Mouse (Mus musculus) neural tube, embryonic 11.5 days (tissue): ENCODE measurements around the gene Intu. TPM values are rescaled to one million over a fixed set of nuclear protein-coding genes. Genes with fewer than 3 reads are reported as not detected.

Experiments
- ATAC-seq: fragments of 200-750 bp; cut with Nextera tagmentation; 2 replicates; pipeline ENCODE4 v1.8.0; 2017; ENCODE audit warnings: moderate number of reproducible peaks, mild to moderate bottlenecking, moderate TSS enrichment, moderate library complexity; ENCODE audit not compliant: insufficient read depth, low FRiP score, low TSS enrichment
- DNase-seq: peaks from one replicate; pipeline ENCODE4 v3.0.0-alpha.2; 2015; ENCODE audit warnings: low spot score
- H3K27ac ChIP-seq: fragments of 300-500 bp; sonication (generic); 2 replicates; pipeline ENCODE4 v1.5.1; 2014; ENCODE audit warnings: low read depth, mild to moderate bottlenecking, low read length
- H3K27me3 ChIP-seq: fragments of 300-500 bp; sonication (generic); 2 replicates; pipeline ENCODE4 v1.6.1; 2014; ENCODE audit warnings: mild to moderate bottlenecking, low read length, mixed read lengths; ENCODE audit not compliant: control insufficient read depth, insufficient read depth
- H3K36me3 ChIP-seq: fragments of 300-500 bp; sonication (generic); 2 replicates; pipeline ENCODE4 v1.6.1; 2014; ENCODE audit warnings: mild to moderate bottlenecking, low read length, moderate library complexity, mixed read lengths; ENCODE audit not compliant: control insufficient read depth, insufficient read depth
- H3K4me1 ChIP-seq: fragments of 300-500 bp; sonication (generic); 2 replicates; pipeline ENCODE4 v1.6.1; 2014; ENCODE audit warnings: low read length, mixed read lengths; ENCODE audit not compliant: control insufficient read depth, insufficient read depth
- H3K4me2 ChIP-seq: fragments of 300-500 bp; sonication (generic); 2 replicates; pipeline ENCODE4 v1.6.1; 2014; ENCODE audit warnings: low read depth, mild to moderate bottlenecking, moderate library complexity
- H3K4me3 ChIP-seq: fragments of 300-500 bp; sonication (generic); 2 replicates; pipeline ENCODE4 v1.5.1; 2014; ENCODE audit warnings: low read depth, low read length
- H3K9ac ChIP-seq: fragments of 300-500 bp; sonication (generic); 2 replicates; pipeline ENCODE4 v1.6.1; 2014; ENCODE audit warnings: mild to moderate bottlenecking, low read length
- H3K9me3 ChIP-seq: fragments of 300-500 bp; sonication (generic); 2 replicates; pipeline ENCODE4 v1.6.1; 2016; ENCODE audit warnings: low read length; ENCODE audit not compliant: control insufficient read depth
- WGBS: fragments of 180-500 bp; shearing (Covaris S2); extraction: QIAGEN DNeasy Blood & Tissue Kit; methylation state at CpG from one replicate; pipeline ENCODE4 v1.1.7; 2014; 5-methylcytosine and 5-hydroxymethylcytosine counted together
- polyA plus RNA-seq: library from polyadenylated mRNA; unstranded; fragments of >200 nt; fragmentation: Nextera tagmentation; extraction: Ambion mirVana; gene quantifications from 2 replicates; pipeline ENCODE4 v1.2.1, GENCODE M21; 2014

The Intu gene
- polyA plus RNA-seq, 1 experiment from 2014 or later: 8.1 TPM

GRCm38 (mm10) chr3:40704816-40705430 lies 173.8 kb downstream of the Intu start:
- Histone ChIP-seq H3K9me3 (no peaks in the 10 kb centered on the region), H3K4me3 (no peak overlapping the region), H3K9ac (no peak overlapping the region), H3K27ac (no peak overlapping the region), H3K4me1 (no peaks in the 10 kb centered on the region), H3K36me3 (no peaks in the 10 kb centered on the region), H3K4me2 (no peak overlapping the region), H3K27me3 (no peaks in the 10 kb centered on the region)
- 90% methylated on average over 5 of the region's 5 CpGs for WGBS
- ATAC-seq (no peak), DNase-seq (no peak)

GRCm38 (mm10) chr3:40708655-40709054 lies 177.6 kb downstream of the Intu start, which contains the start of gene Slc25a31:
Gene Slc25a31 (plus strand): TSS chr3:40708855.
- Histone ChIP-seq H3K27ac (no peak within 1 kb of the TSS), H3K4me2 (no peak within 1 kb of the TSS), H3K4me3 (no peak within 1 kb of the TSS), H3K9me3 (no peaks in the 10 kb centered on the region), H3K4me1 (no peaks in the 10 kb centered on the region), H3K27me3 (no peaks in the 10 kb centered on the region), H3K9ac (no peak within 1 kb of the TSS), H3K36me3 (no peaks in the 10 kb centered on the region)
- WGBS: 91% methylated on average over 30 of the region's 30 CpGs
- no peak for ATAC-seq
- no peak for DNase-seq

DNA sequence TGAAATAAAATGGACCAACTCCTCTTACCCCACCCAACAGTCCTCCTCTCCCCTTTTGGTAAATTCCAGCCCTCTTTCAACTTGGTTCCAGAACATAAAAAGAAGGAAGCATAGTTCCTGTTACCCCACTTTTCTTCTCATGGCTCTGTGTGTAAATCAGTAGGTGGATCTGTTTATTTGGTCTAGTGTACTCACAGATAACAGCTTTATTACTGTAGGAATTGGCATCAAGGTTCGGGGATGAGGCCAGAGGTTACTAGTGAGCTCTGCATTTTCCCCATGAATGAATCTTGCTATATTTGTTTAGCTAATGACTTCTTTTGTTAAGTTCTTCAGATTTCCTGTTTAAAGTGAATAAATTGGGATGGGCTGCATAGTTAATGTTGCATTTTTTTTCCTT lies 185.0 kb downstream of the Intu start:
- Histone ChIP-seq H3K9ac (no peak overlapping the region), H3K9me3 (no peaks in the 10 kb centered on the region), H3K4me2 (no peak overlapping the region), H3K4me1 (no peaks in the 10 kb centered on the region), H3K27me3 (no peaks in the 10 kb centered on the region), H3K4me3 (no peak overlapping the region), H3K36me3 (no peaks in the 10 kb centered on the region), H3K27ac (no peak overlapping the region)
- DNase-seq: no peak
- ATAC-seq: no peak
- 46% methylated on average over 1 of the region's 1 CpGs for WGBS

GRCm38 (mm10) chr3:40719022-40719421 lies 187.9 kb downstream of the Intu start:
- Histone ChIP-seq H3K27ac (no peak overlapping the region), H3K27me3 (no peaks in the 10 kb centered on the region), H3K4me3 (no peak overlapping the region), H3K4me1 (no peaks in the 10 kb centered on the region), H3K36me3 (no peaks in the 10 kb centered on the region), H3K9me3 (no peaks in the 10 kb centered on the region), H3K4me2 (no peak overlapping the region), H3K9ac (no peak overlapping the region)
- WGBS: 90% methylated on average over 3 of the region's 3 CpGs
- no peak for DNase-seq
- no peak for ATAC-seq

GRCm38 (mm10) chr3:40738381-40738912 lies 207.4 kb downstream of the Intu start:
- DNase-seq (no peak), ATAC-seq (no peak)
- Histone ChIP-seq H3K9me3 (no peaks in the 10 kb centered on the region), H3K27me3 (no peaks in the 10 kb centered on the region), H3K36me3 (no peaks in the 10 kb centered on the region), H3K9ac (no peak overlapping the region), H3K27ac (no peak overlapping the region), H3K4me3 (no peak overlapping the region), H3K4me2 (no peak overlapping the region), H3K4me1 (no peaks in the 10 kb centered on the region)
- 80% methylated on average over 6 of the region's 6 CpGs for WGBS

DNA sequence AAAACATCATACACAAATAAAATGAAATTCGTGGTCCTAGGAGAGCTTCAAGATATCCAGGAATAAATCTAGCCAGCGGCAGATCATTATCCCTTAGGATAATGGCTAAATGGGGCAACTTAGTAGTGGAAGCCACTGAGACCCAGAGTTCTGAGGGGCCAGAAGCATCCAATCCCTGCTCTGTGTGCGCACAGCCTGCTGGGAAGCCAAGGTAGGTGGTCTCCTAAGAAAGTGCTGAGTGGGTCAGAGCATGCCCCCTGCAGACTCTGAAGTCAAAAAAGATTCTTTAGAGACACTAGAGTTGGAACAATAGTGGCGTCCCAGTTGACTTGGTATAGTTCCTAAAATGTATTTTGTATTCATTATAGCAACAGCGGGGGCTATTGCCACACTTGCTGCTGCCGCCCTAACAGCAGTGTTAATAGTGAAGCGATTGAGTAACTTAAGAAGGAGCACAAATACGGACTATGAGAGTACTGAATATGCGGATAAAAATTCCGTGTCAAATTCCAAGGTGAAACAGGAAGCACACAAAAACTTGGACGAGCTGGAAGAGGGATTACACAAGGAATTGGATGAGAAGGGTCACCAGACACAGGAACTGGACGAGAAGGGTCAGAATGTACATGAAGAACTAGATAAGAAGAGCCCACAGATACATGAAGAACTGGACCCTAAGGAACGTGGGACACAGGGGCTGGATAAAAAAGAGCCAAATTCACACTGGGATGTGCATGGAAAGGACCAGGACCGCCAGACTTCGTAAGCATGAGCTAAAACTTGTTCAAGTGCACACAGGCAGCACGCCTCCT lies 213.1 kb downstream of the Intu start, which contains the start of gene Hspa4l:
Gene Hspa4l, plus strand, starts transcription at position 472 of the 812 bp plus-strand sequence.
- DNase-seq: no peak
- H3K4me2 ChIP-seq: peak within 1 kb of the TSS; percentile 60
- no peaks in the 10 kb centered on the region for H3K27me3 ChIP-seq
- no peaks in the 10 kb centered on the region for H3K9me3 ChIP-seq
- peak within 1 kb of the TSS; percentile 72 for H3K27ac ChIP-seq
- peaks cover 4% of the 10 kb centered on the region; the same call in 1 of the 2 replicates for H3K4me1 ChIP-seq
- no peak; the same call in 1 of the 2 replicates for ATAC-seq
- H3K9ac ChIP-seq: peak within 1 kb of the TSS; percentile 70
- peak within 1 kb of the TSS; percentile 60 for H3K4me3 ChIP-seq
- 23% methylated on average over 16 of the region's 16 CpGs for WGBS
- H3K36me3 ChIP-seq: no peaks in the 10 kb centered on the region

DNA sequence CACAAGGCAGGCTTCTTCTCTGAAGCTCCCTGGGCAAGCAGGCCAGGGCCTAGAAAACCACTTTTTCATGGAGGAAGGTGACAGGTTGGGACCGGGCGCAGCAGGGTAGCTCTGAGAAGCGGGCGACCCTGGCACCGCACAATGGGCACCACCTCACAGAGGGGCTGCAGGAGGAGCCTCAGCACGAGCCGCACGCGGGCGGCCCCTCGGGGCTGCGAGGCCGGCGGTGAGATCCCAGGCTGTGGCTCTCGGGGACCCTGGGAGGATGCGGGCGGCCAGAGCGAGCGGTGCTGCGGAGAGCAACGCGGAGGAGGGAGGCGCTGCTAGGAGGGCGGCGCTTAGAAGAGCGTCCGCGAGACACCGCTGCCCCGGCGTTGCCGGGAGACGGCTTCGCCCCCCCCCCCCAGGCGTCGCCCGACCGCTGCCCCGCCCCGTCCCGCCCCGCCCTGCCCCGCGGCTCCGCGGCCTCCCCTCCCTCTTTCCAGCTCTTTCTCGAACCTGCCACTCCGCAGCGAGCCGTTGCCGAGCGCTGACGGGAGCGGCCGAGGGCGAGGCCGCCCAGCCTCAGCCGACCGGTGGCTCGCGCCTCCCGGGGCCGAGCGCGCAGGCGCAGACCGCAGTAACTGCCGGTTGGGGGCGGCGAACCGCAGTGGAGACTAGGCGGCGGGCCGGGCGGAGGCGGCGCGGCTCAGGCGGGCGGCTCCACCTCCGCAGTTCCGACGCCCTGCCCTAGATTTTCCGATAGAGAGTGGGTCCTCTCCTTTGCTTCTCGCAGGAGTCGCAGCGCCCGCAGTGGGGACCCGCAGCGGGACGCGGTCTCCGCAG lies 214.0 kb downstream of the Intu start:
- ATAC-seq: peak; percentile 94
- under 1% methylated on average over 48 of the region's 93 CpGs for WGBS
- H3K4me1 ChIP-seq: peaks cover 4% of the 10 kb centered on the region; the same call in 1 of the 2 replicates

More for the DNA sequence above, 214.0 kb downstream of the Intu start:
- peak; percentile 94 for DNase-seq
- no peaks in the 10 kb centered on the region for H3K9me3 ChIP-seq
- peak overlapping the region; percentile 70 for H3K9ac ChIP-seq
- H3K4me2 ChIP-seq: peak overlapping the region; percentile 60
- H3K27me3 ChIP-seq: no peaks in the 10 kb centered on the region
- peak overlapping the region; percentile 72 for H3K27ac ChIP-seq
- peak overlapping the region; percentile 60 for H3K4me3 ChIP-seq
- H3K36me3 ChIP-seq: no peaks in the 10 kb centered on the region
